Mouse (Mus musculus): ENCODE measurements around the gene Stx1b. TPM values are rescaled to one million over a fixed set of nuclear protein-coding genes. Genes with fewer than 3 reads are reported as not detected.

Gene Stx1b
- total and polyA plus RNA-seq, 3 experiments, result 0.15 to 0.56 TPM; not detected in 1

DNA sequence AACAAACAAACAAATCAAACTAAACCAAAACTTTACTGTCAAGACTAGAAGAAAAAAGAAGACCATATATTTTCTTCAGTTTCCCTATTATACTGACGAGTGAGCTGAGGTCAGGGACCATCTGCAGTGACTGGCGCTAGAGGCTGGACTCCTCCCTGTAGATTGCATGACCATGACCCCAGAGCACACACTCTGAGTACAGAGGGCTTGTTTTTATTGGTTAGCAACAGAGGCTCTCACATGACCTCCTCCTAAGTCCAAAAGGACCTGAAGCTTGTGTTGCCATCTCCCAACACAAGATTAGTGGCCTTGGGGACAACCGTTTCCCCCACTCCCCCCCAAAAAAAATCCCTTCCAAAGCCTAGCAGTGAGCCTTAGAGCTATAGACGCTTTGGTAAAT is 10.5 kb downstream of the Stx1b start:
- H3K27me3 ChIP-seq (ENCODE audit: control insufficient read depth in 1 of 2, insufficient read depth in 2 of 2, low read length in 2 of 2), result no peaks in the 10 kb centered on the region
- peaks cover 0 to 1% of the 10 kb centered on the region in 2 experiments; a peak in 2 of 4 replicates for H3K36me3 ChIP-seq (ENCODE audit: control insufficient read depth in 1 of 2, insufficient read depth in 2 of 2, low read length in 2 of 2)
- no peak overlapping the region for H3K9ac ChIP-seq (ENCODE audit: control insufficient read depth, low read depth, low read length, poor library complexity, severe bottlenecking)
- H3K9me3 ChIP-seq (replicated peaks; ENCODE audit: insufficient read depth, low read length), result no peaks in the 10 kb centered on the region
- TF ChIP-seq ZKSCAN1 (IDR thresholded peaks at IDR 0.05; ENCODE audit: low read depth, low read length), result no peak
- no peak for TF ChIP-seq ZC3H11A (IDR thresholded peaks at IDR 0.05; ENCODE audit: low read depth, low read length)
- no peak for TF ChIP-seq MAZ (IDR thresholded peaks at IDR 0.05; ENCODE audit: low read depth, low read length)
- TF ChIP-seq CTCF (IDR thresholded peaks at IDR 0.05 in 2 of 3, conservative IDR thresholded peaks at IDR 0.05 in 1 of 3; ENCODE audit: control insufficient read depth in 1 of 3, insufficient read depth in 1 of 3, low read depth in 2 of 3, low read length in 3 of 3, poor library complexity in 1 of 3, severe bottlenecking in 1 of 3), result no peak
- no peak for TF ChIP-seq KAT2A (conservative IDR thresholded peaks at IDR 0.05; ENCODE audit: low read depth, low read length)
- no peak for TF ChIP-seq MYB (IDR thresholded peaks at IDR 0.05; ENCODE audit: low read depth, low read length)
- TF ChIP-seq JUND (IDR thresholded peaks at IDR 0.05; ENCODE audit: low read depth, low read length), result no peak
- no peak for TF ChIP-seq TCF12 (IDR thresholded peaks at IDR 0.05; ENCODE audit: low read depth, low read length)
- TF ChIP-seq RAD21 (IDR thresholded peaks at IDR 0.05; ENCODE audit: low read depth, low read length), result no peak
- no peak for TF ChIP-seq GABPA (IDR thresholded peaks at IDR 0.05; ENCODE audit: low read depth, low read length)
- TF ChIP-seq GATA1 (IDR thresholded peaks at IDR 0.05; ENCODE audit: low read depth, low read length), result no peak
- TF ChIP-seq SIN3A (IDR thresholded peaks at IDR 0.05; ENCODE audit: low read length), result no peak
- no peak for TF ChIP-seq MAX (IDR thresholded peaks at IDR 0.05; ENCODE audit: low read length)
- no peak for TF ChIP-seq ELF1 (IDR thresholded peaks at IDR 0.05; ENCODE audit: low read depth, low read length)
- TF ChIP-seq HCFC1 (IDR thresholded peaks at IDR 0.05; ENCODE audit: low read depth, low read length), result no peak
- no peak for TF ChIP-seq POLR2AphosphoS5 (IDR thresholded peaks at IDR 0.05; ENCODE audit: borderline replicate concordance, low read depth, low read length)
- TF ChIP-seq MAFK (IDR thresholded peaks at IDR 0.05; ENCODE audit: borderline replicate concordance, low read depth, low read length), result no peak
- peaks cover 0 to 2% of the 10 kb centered on the region in 2 experiments; a peak in 2 of 4 replicates for H3K4me1 ChIP-seq (ENCODE audit: control insufficient read depth in 1 of 2, insufficient read depth in 2 of 2, low read length in 2 of 2)
- H3K27ac ChIP-seq (ENCODE audit: control insufficient read depth, low read depth, low read length), result no peak overlapping the region
- H3K4me3 ChIP-seq (ENCODE audit: control insufficient read depth in 1 of 2, insufficient read depth in 1 of 2, low read depth in 2 of 2, low read length in 2 of 2), result no peak overlapping the region
- no peak for DNase-seq (ENCODE audit: low read depth, low spot score)
- no peaks in the 10 kb centered on the region for H3K79me2 ChIP-seq (ENCODE audit: control insufficient read depth, insufficient read depth, low read length, poor library complexity)

DNA sequence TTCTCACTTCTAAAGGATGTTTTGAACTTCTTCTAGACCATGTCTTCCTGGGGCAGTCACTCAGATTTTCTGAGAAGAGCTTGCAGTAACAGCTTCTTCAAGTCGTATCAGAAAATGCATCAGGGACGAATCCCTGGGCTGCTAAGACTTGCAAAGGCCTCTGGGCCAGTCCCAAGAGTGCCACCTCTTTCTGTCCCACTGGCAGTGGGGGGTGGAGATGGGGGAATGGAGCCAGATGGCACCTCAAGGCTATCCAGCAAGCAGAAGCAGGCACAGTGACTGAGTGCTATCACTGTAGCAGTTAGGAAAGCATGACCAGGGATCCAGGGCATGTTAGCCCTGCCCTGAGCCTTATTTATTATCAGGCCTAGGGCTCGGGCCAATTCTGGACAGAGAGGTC is 12.1 kb downstream of the Stx1b start:
- Histone ChIP-seq H3K9me3 (replicated peaks; ENCODE audit: insufficient read depth, low read length) (no peaks in the 10 kb centered on the region), H3K4me1 (ENCODE audit: control insufficient read depth in 1 of 2, insufficient read depth in 2 of 2, low read length in 2 of 2) (peaks cover 1 to 15% of the 10 kb centered on the region in 2 experiments; a peak in 3 of 4 replicates), H3K27me3 (ENCODE audit: control insufficient read depth in 1 of 2, insufficient read depth in 2 of 2, low read length in 2 of 2) (no peaks in the 10 kb centered on the region), H3K79me2 (ENCODE audit: control insufficient read depth, insufficient read depth, low read length, poor library complexity) (no peaks in the 10 kb centered on the region; the same call in 1 of the 2 replicates), H3K9ac (ENCODE audit: control insufficient read depth, low read depth, low read length, poor library complexity, severe bottlenecking) (no peak overlapping the region), H3K4me3 (ENCODE audit: control insufficient read depth in 1 of 2, insufficient read depth in 1 of 2, low read depth in 2 of 2, low read length in 2 of 2) (no peak overlapping the region), H3K27ac (ENCODE audit: control insufficient read depth, low read depth, low read length) (no peak overlapping the region), H3K36me3 (ENCODE audit: control insufficient read depth in 1 of 2, insufficient read depth in 2 of 2, low read length in 2 of 2) (peaks cover 0 to 10% of the 10 kb centered on the region in 2 experiments; a peak in 2 of 4 replicates)
- DNase-seq (ENCODE audit: low read depth, low spot score), result no peak
- TF ChIP-seq UBTF (IDR thresholded peaks at IDR 0.05; ENCODE audit: borderline replicate concordance, insufficient read depth, low read depth, low read length), result no peak
- TF ChIP-seq POLR2AphosphoS5 (IDR thresholded peaks at IDR 0.05; ENCODE audit: borderline replicate concordance, low read depth, low read length), result no peak
- TF ChIP-seq USF2 (IDR thresholded peaks at IDR 0.05; ENCODE audit: borderline replicate concordance in 1 of 2, insufficient read depth in 1 of 2, low read depth in 1 of 2, low read length in 2 of 2), result no peak
- no peak for TF ChIP-seq ZMIZ1 (IDR thresholded peaks at IDR 0.05; ENCODE audit: low read depth, low read length)
- no peak for TF ChIP-seq USF1 (IDR thresholded peaks at IDR 0.05; ENCODE audit: low read depth, low read length)

Measured in MEL (cell line).